Mouse (Mus musculus): ENCODE measurements around the gene Atf6. TPM values are rescaled to one million over a fixed set of nuclear protein-coding genes. Genes with fewer than 3 reads are reported as not detected.

Gene Atf6
- total and polyA plus RNA-seq, 2 experiments = 14.3 to 30.1 TPM

- peak; percentile 74 for DNase-seq (ENCODE audit: extremely low read depth, low read depth, low spot score)
- Histone ChIP-seq H3K27ac (replicated peaks; ENCODE audit: insufficient read depth, low read depth, low read length) (peak overlapping the region; percentile 2; the same call in 1 of the 2 replicates), H3K27me3 (ENCODE audit: control insufficient read depth, insufficient read depth, low read length) (no peaks in the 10 kb centered on the region), H3K36me3 (ENCODE audit: control insufficient read depth, insufficient read depth, low read length) (no peaks in the 10 kb centered on the region), H3K4me1 (ENCODE audit: control insufficient read depth, insufficient read depth, low read length) (peaks cover 24% of the 10 kb centered on the region), H3K79me2 (ENCODE audit: control insufficient read depth, insufficient read depth, low read length) (peaks cover 33% of the 10 kb centered on the region; the same call in 1 of the 2 replicates), H3K9ac (ENCODE audit: low read depth, low read length) (no peak overlapping the region), H3K4me3 (ENCODE audit: insufficient read depth, low read depth, low read length) (no peak overlapping the region)
- WGBS = 31% methylated on average over 13 of the region's 13 CpGs
- no peak for TF ChIP-seq CTCF (IDR thresholded peaks at IDR 0.05; ENCODE audit: low read depth, low read length)
Measured at GRCm38 (mm10) chr1:170861671-170862434, 5.7 kb downstream of the Atf6 start.

DNA sequence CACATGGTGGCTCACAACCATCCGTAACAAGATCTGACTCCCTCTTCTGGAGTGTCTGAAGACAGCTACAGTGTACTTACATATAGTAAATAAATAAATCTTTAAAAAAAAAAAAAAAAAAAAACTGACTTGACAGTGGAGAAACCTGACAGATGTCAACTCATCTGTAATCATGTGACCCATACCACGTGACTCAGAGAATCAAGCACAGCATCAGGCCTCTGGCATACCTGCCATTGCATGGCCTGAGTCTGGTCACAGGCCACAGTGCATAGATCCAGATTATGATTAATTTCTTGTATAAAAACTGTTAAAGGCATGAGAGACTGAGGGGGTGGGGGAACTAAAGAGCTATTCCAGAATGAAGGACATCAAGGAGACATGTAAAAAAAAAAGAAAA, 8.7 kb downstream of the Atf6 start:
- Histone ChIP-seq H3K27me3 (ENCODE audit: control insufficient read depth, insufficient read depth, low read length) (no peaks in the 10 kb centered on the region), H3K27ac (replicated peaks; ENCODE audit: insufficient read depth, low read depth, low read length) (no peak overlapping the region), H3K9ac (ENCODE audit: low read depth, low read length) (no peak overlapping the region), H3K4me3 (ENCODE audit: insufficient read depth, low read depth, low read length) (no peak overlapping the region), H3K36me3 (ENCODE audit: control insufficient read depth, insufficient read depth, low read length) (peaks cover 5% of the 10 kb centered on the region; the same call in 1 of the 2 replicates), H3K79me2 (ENCODE audit: control insufficient read depth, insufficient read depth, low read length) (peaks cover 33% of the 10 kb centered on the region; the same call in 1 of the 2 replicates), H3K4me1 (ENCODE audit: control insufficient read depth, insufficient read depth, low read length) (peaks cover 11% of the 10 kb centered on the region)
- 77% methylated on average over 2 of the region's 2 CpGs for WGBS
- TF ChIP-seq POLR2A (IDR thresholded peaks at IDR 0.05; ENCODE audit: extremely low read depth, insufficient read depth, low read length) (no peak), CTCF (IDR thresholded peaks at IDR 0.05; ENCODE audit: low read depth, low read length) (no peak)
- DNase-seq (ENCODE audit: extremely low read depth, low read depth, low spot score) = no peak

DNA sequence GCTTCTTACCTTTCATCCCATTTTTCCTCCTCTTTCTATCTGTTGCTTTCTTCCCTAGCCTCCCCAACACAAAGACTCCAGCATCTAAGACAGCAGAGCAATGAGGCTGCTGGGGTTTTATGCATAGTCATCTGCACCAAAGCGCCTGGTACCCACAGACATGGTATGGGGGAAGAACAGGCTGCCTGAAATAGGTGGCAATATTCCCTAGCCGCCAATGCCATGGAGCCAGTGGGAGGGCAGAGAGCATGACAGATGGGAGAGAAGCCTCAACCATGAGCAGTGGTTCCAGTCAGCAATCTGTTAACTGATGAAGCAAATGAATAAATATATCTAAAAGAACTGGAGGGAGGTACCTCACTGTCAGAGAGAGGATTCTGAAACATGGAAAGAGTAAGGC, 10.2 kb downstream of the Atf6 start:
- H3K9ac ChIP-seq (ENCODE audit: low read depth, low read length) = no peak overlapping the region
- no peak overlapping the region for H3K27ac ChIP-seq (replicated peaks; ENCODE audit: insufficient read depth, low read depth, low read length)
- no peak overlapping the region for H3K4me3 ChIP-seq (ENCODE audit: insufficient read depth, low read depth, low read length)
- no peak for TF ChIP-seq POLR2A (IDR thresholded peaks at IDR 0.05; ENCODE audit: extremely low read depth, insufficient read depth, low read length)
- TF ChIP-seq CTCF (IDR thresholded peaks at IDR 0.05; ENCODE audit: low read depth, low read length) = no peak
- H3K36me3 ChIP-seq (ENCODE audit: control insufficient read depth, insufficient read depth, low read length) = peaks cover 12% of the 10 kb centered on the region
- no peaks in the 10 kb centered on the region for H3K27me3 ChIP-seq (ENCODE audit: control insufficient read depth, insufficient read depth, low read length)
- H3K4me1 ChIP-seq (ENCODE audit: control insufficient read depth, insufficient read depth, low read length) = peaks cover 2% of the 10 kb centered on the region; the same call in 1 of the 2 replicates
- no peak for DNase-seq (ENCODE audit: extremely low read depth, low read depth, low spot score)
- 93% methylated on average over 2 of the region's 2 CpGs for WGBS
- H3K79me2 ChIP-seq (ENCODE audit: control insufficient read depth, insufficient read depth, low read length) = peaks cover 26% of the 10 kb centered on the region; the same call in 1 of the 2 replicates

DNA sequence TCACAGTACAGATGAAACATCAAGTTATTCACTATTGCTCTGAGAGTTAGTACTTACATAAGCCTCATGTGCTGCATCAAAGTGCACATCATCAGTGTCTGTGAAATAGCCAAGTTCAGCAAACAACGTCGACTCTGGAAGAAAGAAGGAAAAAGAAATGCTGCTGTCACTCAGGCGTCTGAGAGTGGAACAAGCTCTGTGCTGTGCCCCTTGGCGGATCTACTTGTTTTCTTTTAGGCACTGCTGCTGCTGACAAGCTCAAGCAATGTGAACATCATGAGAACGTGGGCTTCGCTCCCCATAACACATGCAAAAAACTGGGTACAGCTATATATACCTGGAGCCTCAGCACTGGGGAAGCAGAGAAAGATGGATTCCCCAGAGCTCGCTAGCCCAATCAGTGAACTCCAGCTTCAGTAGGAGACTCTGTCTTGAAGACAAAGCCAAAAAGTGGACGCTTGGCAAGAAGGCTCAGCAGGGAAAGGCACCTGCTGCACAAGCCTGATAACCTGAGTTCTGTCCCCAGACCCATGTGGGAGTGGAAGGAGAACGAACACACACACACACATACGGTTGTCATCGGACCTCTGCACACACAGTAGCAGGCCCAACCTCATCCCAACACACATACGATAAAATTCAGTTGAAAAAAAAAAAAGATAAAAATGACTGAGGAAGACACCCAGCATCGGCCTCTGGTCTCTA, 12.4 kb downstream of the Atf6 start:
- no peaks in the 10 kb centered on the region for H3K4me1 ChIP-seq (ENCODE audit: control insufficient read depth, insufficient read depth, low read length)

DNA sequence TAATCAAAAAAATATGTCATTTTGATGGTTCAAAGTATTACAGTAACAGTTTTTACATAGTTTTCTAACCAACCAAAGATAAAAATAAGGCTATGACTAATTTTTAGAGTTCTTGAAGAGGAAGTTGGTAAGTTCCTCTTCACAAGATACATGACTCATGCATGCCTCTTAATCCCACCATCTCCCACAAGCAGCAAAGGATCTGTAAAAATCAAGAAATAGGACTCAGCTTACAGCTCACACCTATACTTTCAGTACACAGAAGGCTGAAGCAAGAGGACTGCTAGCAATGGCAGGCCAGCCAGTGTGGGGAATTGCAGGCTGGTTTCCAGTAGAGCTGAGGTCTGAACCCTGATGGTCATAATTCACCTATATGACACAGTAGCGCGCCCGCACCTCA, 14.0 kb downstream of the Atf6 start:
- no peak overlapping the region for H3K4me3 ChIP-seq (ENCODE audit: insufficient read depth, low read depth, low read length)
- H3K27me3 ChIP-seq (ENCODE audit: control insufficient read depth, insufficient read depth, low read length) = no peaks in the 10 kb centered on the region
- H3K36me3 ChIP-seq (ENCODE audit: control insufficient read depth, insufficient read depth, low read length) = peaks cover 34% of the 10 kb centered on the region
- no peaks in the 10 kb centered on the region for H3K4me1 ChIP-seq (ENCODE audit: control insufficient read depth, insufficient read depth, low read length)
- no peak overlapping the region for H3K27ac ChIP-seq (replicated peaks; ENCODE audit: insufficient read depth, low read depth, low read length)
- DNase-seq (ENCODE audit: extremely low read depth, low read depth, low spot score) = peak; percentile 29
- no peak overlapping the region for H3K9ac ChIP-seq (ENCODE audit: low read depth, low read length)
- TF ChIP-seq CTCF (IDR thresholded peaks at IDR 0.05; ENCODE audit: low read depth, low read length) (no peak), POLR2A (IDR thresholded peaks at IDR 0.05; ENCODE audit: extremely low read depth, insufficient read depth, low read length) (no peak)
- WGBS = 91% methylated on average over 3 of the region's 3 CpGs
- H3K79me2 ChIP-seq (ENCODE audit: control insufficient read depth, insufficient read depth, low read length) = peaks cover 14% of the 10 kb centered on the region; the same call in 1 of the 2 replicates

More for the DNA sequence above, 12.4 kb downstream of the Atf6 start:
- WGBS = 88% methylated on average over 13 of the region's 13 CpGs
- DNase-seq (ENCODE audit: extremely low read depth, low read depth, low spot score) = no peak
- no peak for TF ChIP-seq CTCF (IDR thresholded peaks at IDR 0.05; ENCODE audit: low read depth, low read length)
- no peak for TF ChIP-seq POLR2A (IDR thresholded peaks at IDR 0.05; ENCODE audit: extremely low read depth, insufficient read depth, low read length)
- H3K4me3 ChIP-seq (ENCODE audit: insufficient read depth, low read depth, low read length) = no peak overlapping the region
- H3K79me2 ChIP-seq (ENCODE audit: control insufficient read depth, insufficient read depth, low read length) = peaks cover 19% of the 10 kb centered on the region; the same call in 1 of the 2 replicates
- no peaks in the 10 kb centered on the region for H3K27me3 ChIP-seq (ENCODE audit: control insufficient read depth, insufficient read depth, low read length)
- no peak overlapping the region for H3K9ac ChIP-seq (ENCODE audit: low read depth, low read length)
- H3K27ac ChIP-seq (replicated peaks; ENCODE audit: insufficient read depth, low read depth, low read length) = no peak overlapping the region
- peaks cover 25% of the 10 kb centered on the region for H3K36me3 ChIP-seq (ENCODE audit: control insufficient read depth, insufficient read depth, low read length)

Data from liver, adult 2 months (tissue).